Mouse (Mus musculus) embryo, embryonic 10 days (tissue): ENCODE results near the gene 1700012B07Rik.

ENCODE experiments used
- DNase-seq: peaks from one replicate; pipeline ENCODE4 v3.0.0-alpha.2; 2015; ENCODE audit warnings: low spot score

Gene 1700012B07Rik

DNA sequence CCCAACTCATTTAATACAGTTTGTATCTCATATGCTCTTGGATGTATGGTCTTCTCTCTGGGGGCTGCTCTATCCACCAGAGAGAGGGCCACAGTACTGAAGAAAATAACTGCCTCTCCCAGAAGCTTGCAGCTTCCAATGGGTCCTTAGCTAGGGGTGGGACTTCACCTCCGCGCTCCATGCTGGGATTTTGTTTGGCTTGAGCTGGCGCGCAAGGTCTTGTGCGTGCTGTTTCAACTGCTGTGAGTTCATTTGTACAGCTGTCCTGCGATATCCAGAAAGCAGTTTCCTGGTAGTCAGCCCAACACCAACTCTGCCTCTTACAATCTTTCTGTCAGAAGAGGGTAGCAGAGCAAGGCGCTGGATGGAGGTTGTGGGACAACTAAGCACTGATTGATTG lies 18.5 kb upstream of the 1700012B07Rik start:
- peak; percentile 23 for DNase-seq

DNA sequence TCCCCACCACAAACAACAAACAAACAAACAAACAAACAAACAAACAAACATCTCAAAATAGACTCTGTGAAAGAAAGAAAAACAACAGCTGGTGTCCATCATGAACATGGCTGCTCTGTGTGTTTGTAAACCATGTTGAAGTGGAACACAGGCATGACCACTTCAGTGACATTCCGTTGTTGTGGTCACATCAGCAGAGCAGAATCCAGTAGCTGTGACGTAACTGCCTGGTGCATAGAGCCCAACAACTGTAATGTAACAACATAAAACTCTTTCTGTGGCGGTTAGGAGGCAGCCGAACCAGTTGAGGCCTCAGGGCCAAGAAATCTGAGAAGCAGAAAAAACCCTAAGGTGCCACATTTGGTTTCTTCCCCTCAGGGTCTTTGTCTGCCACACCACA lies 17.8 kb upstream of the 1700012B07Rik start:
- no peak for DNase-seq

DNA sequence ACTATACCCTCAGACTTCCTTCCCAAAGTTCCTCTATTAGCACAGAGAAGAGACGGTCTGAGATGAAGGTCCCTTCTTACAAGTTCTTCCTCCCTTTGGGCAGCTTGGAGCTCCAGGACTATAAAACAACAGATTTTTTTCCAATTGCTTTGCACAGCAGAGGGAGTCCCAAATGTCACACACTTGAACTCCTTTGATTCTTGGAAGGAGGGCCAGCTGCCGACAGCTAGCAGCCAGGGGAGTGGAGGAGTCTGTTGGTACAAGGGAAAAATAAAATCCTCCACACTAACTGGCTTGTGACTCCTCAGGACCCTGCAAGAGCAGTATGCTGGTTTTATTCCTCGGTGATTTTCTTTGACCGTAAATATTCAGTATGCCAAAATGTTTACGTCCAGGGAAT lies 16.6 kb upstream of the 1700012B07Rik start:
- no peak for DNase-seq

DNA sequence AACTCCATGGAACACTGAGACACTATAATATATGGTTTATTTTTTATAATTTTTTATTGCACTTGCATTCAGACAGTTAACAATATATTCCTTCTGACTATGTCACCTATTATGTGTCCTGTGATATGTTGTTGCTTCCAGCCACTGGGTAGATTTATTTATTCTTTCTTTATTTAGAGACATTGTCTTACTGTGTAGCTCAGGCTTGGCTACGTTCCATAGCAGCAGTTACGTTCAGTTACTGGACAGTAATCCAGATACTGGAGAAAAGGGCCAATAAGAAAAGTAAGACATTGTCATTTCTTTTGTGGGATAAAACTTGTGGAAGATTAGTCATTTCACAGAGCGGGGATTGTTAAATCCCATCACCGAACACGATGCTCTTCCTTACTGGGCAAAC lies 2.5 kb upstream of the 1700012B07Rik start:
- DNase-seq, result no peak

DNA sequence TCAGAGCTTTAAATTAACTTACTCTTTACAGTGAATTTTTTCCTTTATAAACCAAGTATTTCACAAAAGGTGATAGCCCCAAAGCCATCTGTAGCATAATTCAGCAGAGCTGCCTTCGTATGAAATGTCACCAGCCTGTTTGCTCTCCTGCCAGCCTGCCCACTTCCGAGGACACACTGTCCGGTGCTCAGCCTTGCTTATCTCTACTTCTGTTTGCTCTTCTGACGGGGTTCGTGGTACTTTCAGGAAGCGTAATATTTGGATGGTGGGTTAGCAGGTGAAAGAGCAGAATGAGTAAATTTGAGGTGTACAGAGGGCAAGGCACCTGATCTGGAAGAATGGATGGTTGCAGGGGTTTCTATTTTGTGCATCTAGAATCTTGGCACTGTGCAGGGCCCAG lies 5.6 kb downstream of the 1700012B07Rik start:
- no peak for DNase-seq

DNA sequence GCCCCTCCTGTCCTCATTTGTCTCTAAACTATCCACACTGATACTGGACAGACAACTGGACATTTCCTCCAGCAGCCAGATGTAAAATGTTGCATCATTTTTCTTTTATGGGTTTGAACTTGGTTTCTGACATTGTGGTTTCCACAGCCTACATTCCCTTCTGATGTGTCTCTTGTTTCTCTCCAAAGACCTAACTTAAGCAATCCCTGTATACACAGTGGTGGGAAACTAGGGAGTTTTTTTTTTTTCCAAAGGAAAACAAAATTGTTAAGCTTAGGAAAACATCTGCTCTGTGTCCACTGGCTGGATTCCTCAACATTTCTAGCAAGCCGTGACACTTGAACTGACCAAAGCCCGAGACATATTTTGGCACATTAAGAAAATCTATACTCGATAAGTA lies 10.4 kb downstream of the 1700012B07Rik start:
- DNase-seq, result no peak

DNA sequence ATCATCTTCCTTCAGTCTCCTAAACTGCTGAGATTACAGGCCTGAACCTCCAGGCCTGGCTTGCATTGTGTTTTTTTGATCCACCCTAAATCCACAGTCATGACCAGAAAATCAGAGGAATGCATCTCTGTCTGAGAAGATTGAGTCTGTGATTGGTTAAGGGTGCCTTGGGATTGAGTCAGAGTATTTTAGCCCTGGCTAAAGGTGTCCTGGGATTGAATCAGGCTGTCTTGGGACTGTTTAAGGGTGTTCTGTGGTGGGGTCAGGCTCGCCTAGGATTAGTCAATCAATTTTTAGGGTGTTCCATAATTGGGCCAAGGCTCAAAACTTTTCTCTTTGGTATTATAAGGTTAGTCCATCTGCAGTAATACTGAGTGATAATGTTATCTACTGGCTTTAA lies 10.9 kb downstream of the 1700012B07Rik start:
- DNase-seq, result no peak

DNA sequence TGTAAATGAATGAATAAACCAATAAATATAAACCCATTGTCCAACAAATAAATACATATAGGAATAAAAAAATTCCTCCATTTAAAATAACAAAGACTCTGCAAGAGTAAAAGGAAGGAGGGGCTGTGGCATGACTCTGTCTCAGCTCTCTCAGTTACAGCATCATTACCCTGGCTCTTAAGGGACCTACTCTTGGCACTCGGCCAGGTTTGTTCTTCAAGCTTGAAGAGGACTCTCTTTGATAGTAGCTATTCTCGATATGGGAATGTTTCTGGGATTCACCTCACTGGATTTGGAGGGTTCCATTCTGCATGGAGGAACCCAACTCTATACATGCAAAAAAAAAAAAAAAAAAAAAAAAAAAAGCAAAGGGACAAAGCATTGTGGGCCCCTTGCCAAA lies 16.1 kb downstream of the 1700012B07Rik start:
- no peak for DNase-seq

DNA sequence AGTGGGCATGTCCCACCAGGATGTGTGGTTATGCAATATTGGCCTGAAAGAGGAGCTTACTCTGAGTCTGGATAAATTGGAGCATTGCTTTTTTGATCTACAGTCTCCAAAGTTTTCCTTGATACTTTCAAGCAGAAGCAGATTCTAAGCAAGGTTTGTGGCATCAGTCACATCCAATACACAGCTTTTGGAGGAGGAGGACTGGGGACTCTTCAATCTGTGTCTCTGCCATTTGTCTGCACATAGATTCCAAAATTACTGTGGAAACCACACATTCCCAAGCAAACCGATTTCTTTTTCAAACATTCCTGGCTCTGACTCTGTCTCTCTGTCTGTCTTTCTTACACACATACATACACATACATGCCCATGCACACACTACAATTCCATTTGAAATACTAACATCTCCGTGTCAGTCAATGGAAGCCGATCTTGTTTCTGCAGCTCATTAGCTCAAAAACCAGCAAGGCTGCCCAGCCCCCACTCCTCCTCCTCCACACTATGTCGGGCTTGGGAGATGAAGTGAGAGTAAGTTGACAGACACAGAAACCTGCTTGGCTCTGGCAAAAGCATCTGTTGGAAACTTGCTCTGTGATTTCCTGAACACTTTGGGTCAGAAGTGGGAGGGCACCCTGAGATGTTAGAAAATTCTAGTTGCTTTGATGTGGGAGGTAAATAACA lies 18.5 kb downstream of the 1700012B07Rik start:
- peak; percentile 10 for DNase-seq

DNA sequence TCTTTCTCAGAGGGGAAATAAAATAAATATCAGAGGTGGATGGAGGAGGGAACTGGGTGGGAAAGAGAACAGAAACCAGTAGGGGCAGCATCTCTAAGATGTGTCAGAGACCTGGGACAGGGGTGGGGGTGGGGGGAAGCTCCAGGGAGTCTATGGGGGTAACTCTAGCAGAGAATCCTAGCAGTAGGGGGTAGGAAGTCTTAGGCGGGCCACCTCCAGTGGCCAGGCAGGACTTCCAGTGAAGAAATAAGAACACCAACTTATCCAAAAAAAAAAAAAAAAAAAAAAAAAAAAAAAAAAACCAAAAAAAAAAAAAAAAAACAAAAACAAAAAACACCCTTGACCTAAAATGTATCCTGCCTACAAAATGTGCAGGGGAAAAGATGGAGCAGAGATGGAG lies 26.3 kb downstream of the 1700012B07Rik start:
- DNase-seq, result no peak

DNA sequence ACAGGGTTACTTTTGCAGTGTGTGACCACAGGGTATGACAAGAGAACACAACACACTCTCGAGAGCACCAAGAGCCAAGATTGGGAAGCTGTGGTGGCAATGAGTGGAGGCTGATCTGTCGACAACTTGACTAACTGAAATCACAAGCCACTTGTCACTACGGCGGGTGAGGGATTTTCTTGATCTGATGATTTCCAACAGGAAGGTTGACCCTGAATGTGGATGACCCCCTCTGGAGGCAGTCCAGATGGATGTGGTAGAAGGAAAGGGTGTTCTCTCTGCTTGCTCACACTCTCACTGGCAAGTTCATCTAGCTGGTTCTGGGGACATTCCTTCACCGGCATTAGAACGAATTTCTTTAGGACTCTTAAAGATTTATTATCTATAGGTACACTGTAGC lies 30.3 kb downstream of the 1700012B07Rik start:
- DNase-seq, result no peak

DNA sequence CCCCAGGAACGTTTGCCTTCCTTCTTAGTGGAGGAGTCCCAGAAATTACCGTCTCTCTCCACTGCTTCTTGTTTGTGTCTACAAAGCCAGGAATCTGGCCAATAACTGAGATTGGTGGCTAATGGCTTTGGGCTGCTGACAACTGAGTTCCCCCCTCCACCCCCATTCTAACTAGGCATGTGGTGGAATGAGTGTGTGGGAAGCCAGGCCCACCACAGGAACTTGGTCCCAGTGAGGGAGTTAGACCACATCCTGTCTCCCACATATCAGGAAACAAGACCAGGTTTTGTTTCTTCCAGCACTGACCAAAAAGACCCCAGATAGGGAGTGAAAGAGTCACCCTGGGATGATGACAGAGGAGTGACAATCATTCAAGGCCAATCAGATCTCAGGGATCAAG lies 32.3 kb downstream of the 1700012B07Rik start:
- DNase-seq, result no peak

DNA sequence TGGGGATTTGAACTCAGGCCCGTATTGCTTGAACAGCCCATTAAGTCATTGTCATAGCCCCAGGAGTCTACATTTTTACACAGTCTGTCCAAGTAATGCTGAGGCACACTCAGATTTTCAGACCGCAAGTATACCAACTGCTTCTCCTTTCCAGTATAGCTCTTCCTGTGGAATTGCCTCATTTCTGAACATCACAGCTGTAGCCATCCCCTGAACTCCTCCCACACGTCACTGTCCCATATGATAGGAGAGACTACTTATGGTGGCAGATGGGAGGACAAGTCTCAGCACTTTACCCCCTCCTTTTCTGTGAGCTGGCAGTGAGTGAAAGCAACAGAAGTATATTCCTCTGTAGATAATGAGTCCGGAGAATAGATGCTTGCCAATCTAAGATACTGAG lies 34.3 kb downstream of the 1700012B07Rik start:
- DNase-seq, result no peak

DNA sequence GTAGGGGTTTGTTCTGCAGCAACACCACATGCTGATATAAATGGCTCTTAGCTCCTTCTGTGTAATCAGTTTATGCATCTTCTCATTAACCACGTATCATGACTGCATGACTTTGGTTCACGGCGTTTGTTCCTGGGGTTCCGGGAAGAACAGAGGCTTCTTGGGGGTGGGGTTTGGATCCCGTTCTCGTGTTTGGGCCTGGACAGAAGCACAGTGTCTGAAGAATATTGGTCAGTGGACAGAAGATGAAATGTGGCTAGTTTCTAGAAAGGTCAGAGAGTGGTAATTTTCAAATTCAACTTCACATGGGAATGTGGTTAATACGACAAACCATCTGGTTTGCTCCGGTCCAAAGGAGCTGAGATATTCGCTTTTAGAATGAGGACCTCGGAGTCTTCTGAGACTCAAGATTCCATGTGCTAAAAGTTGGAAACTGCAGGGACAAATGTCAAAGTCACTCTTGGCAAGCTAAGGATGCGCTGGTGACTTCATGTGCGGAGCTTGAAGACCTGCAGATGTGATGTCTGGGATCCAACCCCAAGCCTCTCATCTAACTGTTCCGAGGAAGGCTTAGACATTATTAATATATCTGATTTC lies 35.3 kb downstream of the 1700012B07Rik start:
- no peak for DNase-seq

DNA sequence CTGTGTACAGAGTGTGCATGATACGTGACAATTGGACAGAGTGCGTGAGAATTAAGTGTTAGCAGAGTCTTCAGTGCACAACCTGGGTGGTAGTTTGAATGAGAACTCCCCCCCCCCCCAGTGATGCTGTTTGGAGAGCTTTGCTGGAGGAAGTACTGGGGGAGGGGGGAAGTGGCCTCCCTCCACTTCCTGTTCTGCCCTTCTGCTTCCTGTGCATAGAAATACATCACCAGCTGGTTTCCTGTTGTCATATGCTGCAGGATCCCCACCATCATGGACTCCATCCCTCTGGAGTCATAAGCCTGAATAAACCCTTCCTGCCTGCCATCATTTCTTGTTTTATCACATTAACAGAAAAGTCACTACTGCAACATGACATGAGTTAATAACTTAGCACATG lies 35.9 kb downstream of the 1700012B07Rik start:
- DNase-seq, result no peak

DNA sequence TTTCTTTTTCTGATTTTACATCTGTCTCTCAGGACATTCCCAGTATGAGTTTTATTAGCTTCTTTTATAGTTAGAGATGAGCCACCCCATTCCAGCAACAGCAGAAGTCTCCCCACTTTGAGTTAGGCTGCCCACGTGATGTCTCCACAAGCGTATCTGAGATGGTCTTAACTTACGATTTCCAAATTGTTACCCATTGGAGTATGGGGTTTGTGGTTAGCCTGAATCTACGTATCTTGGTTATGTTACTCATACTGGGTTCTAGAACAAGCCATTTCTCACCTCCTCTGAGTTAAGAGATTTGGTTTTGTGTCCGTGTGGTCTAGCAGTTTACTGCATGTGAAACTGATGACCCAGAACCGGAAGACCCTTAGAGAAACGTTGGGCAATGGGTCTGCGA lies 37.6 kb downstream of the 1700012B07Rik start:
- DNase-seq, result no peak

DNA sequence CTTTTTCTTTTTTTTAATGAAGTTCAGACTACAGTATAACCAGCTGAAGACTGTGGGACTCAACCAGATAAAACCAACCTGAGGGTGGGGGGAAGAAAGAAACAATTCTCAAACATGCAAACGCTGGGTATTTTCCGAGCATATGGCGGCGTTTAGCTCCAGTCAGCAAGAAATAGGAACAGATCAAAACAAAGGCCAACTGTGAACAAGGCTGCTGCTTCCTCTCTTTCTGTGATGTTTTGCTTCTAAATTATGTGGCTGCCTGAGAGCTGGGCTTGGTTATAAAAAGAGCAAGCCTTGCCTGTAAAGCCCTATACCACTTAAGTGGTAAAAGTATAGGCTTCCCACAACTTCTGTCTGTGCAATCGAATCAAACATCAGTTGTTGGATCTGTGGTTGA lies 42.5 kb downstream of the 1700012B07Rik start:
- DNase-seq, result no peak

DNA sequence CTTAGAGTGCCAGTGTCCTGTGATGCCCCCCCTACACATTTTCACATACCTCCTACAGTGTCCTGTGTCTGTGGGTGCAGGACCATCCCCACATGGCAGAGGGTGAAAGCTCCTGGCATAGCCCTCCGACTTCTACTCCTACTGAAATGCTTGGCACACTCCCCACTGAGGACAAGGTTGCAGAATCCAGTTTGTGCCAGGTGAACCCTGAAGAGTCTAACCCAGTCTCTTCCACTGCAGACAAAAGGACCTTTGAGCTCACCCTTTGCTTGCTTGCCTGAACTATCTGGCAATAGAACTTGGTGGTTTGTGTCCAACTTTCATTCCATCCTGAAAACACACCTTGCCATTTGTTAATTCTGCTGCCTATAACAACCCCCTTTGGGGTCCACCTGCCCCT lies 56.5 kb downstream of the 1700012B07Rik start:
- DNase-seq, result no peak

DNA sequence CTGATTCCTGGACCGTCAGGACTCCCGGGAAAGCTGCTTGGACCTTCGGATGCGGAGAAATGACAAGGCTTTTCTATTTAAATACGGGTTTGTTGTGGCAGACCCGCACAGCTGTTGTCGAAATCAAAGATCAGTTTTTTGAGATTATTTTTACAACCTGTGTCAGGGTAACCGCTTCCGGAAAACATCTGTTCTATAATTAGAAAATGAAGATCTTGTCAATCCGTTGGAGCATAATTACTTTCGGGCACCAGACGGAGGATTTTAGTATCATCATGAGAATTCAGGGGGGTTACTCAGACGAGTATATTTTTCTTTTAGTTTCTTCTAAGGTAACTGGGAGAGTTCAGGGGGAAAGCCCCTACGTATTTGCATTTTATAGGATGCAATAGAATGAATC lies 57.7 kb downstream of the 1700012B07Rik start:
- DNase-seq, result no peak

DNA sequence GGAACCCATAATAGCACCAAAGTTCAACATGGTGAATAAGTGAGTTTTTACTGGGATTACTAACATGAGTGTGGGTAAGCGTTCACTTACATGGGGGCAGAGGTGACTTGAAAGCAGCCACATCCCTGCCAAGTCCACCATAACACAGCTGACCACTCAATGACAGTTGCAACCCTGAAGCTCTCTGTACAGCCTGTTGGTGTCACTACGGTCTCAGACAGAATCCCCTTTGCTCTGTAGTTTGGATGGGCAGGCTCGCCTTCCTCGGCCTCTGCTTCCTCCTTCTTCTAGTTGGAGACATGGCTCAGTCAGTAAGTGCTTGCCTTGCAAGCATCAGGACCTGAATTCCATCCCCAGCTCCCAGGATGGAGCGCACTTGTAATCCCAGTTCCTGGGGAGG lies 58.8 kb downstream of the 1700012B07Rik start:
- no peak for DNase-seq

DNA sequence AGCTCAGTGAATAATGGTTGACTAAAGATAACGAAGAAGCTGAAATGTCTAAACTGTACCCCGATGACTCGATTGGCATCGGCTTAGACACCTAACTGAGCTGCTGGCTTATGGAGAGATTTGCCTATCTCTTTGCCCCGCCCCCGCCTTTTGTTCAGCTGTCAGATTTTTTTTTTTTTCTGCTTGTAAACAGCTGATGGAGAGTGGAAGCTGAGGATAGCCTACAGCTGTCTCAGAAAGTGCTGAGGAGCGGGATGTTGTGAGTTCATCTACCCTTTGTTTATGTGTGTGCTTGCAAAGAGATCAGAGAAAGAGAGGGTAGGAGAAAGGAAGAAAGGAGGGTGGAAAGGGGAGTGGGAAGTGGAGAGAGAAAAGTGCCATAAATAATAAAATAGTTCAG lies 67.8 kb downstream of the 1700012B07Rik start:
- DNase-seq, result no peak

DNA sequence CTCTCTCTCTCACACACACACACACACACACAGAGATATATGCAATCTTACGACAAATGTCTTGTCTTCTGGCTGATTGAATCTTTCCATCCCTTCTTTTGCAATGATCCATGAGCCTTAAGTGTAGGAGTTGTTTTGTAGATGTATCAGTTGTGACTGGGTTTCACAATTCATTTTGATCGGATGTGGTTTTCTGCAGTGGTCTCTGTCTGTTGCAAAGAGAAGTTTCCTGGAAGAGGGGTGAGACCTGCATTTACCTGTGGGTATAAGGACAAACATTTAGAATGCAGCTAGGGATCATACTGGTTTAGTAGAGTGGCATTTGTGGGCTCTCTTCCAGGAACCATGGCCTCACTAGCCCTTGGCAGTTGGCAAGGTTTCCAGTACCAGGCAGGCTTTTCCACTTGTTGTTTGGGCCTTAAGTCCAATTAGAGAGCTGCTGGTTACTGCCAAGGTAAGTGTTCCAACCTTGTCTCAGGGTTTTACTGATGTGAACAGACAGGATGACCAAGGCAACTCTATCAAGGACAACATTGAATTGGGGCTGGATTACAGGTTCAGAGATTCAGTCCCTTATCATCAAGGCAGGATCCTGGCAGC lies 69.1 kb downstream of the 1700012B07Rik start:
- DNase-seq, result no peak

DNA sequence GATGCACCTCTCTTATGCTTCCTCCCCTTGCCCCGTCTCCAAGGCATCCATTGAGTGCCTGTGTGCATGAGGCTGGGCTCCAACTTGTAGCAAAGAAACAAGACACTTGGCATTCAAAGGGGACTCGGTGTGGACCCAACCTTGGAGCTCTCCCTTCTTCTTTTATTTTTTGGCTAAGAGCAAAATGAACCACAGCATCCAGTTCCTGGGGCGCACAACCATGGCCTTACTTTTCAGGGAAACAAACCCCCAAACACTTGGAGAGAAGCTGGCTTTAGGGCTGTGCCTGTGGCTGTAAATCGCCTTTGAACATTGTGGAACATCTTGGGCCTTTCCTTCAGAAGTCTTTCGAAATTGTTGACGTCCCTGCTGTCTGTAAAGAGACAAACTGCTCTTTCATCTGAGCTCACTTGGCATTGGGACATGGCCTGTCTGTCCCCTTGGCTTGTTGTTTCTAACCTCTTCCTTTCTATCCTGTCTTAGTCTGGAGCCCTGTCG lies 73.7 kb downstream of the 1700012B07Rik start:
- no peak for DNase-seq
